Mouse (Mus musculus) adrenal gland, postnatal 4 days (tissue): ENCODE measurements around the gene Lrrc73. TPM values are rescaled to one million over a fixed set of nuclear protein-coding genes. Genes with fewer than 3 reads are reported as not detected.
A peak's percentile ranks its signal among the peaks of the same experiment; 100 is the strongest.

Experiments used
- DNase-seq, 2 experiments: peaks; one replicate each; pipeline ENCODE4 v3.0.0; 2021 to 2022; ENCODE audit warnings: low spot score in 2 of 2, mixed read lengths in 2 of 2
- total RNA-seq, 2 experiments: library from RNA; stranded (reverse); gene quantifications; 2 replicates each; pipeline ENCODE4 v1.2.3; 2021

Gene Lrrc73
- total RNA-seq, 2 experiments from 2014 or later, result 6.3 to 7.3 TPM

DNA sequence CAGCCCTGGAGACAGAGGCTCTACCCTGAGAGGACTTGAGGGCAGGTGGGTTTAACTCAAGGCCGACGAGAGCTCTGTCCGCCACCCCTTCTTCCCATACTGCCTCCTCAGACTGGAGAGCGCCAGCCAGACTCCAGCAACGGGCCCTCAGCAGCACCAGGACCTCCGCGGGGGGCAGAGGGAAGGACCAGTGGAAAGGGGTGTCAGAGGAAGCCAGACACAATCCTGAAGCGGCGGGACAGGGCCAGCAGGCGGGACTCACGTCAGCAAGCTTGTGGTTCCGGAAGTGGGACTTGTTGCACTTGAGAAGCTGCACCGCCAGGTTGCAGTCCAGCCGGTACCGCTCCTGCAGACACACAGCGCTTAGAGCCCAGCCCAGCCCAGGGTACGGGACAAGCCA is 6.3 kb downstream of the Lrrc73 start:
- DNase-seq, result no peak

DNA sequence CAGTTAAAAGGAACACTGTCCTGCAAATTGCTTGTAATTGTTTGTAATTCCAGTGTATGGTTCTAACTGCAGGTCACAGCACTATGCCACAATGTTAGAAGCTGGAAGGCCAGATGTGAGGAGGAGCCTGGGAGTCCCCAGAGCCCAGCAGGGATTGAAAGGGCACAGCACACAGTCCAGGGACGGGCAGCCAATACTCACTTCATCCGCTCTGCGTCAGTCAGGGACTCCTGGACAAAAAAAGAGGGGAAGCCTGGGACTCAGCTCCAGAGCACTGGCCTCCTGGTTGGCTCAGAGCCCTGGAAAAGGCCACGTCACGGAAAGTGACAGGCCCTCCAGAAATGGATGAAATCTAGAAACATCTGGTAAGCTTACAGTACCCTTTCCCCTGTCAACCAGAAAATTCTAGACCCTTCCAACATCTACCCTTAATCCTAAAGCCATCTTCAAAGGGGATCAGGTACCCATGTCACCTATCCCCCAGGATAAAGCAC is 8.9 kb downstream of the Lrrc73 start:
- DNase-seq, result no peak

DNA sequence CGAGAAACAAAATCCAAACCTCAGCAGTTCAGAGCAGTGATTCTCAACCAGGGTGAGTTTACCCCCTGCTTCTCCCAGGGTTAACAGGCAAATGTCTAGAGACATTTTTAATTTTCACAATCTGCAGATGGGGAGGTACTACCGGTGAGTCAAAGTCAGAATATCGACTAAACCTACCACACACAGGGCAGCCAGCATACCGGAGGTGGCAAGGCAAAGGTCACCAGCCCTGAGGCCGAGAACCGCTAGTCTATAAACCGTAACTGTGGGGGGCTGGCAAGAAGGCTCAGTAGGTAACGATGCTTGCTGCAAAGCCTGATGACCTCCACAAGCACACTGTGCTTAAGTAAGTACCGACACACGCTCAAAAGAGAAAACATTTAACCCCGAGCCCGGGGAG is 12.2 kb downstream of the Lrrc73 start:
- no peak for DNase-seq

DNA sequence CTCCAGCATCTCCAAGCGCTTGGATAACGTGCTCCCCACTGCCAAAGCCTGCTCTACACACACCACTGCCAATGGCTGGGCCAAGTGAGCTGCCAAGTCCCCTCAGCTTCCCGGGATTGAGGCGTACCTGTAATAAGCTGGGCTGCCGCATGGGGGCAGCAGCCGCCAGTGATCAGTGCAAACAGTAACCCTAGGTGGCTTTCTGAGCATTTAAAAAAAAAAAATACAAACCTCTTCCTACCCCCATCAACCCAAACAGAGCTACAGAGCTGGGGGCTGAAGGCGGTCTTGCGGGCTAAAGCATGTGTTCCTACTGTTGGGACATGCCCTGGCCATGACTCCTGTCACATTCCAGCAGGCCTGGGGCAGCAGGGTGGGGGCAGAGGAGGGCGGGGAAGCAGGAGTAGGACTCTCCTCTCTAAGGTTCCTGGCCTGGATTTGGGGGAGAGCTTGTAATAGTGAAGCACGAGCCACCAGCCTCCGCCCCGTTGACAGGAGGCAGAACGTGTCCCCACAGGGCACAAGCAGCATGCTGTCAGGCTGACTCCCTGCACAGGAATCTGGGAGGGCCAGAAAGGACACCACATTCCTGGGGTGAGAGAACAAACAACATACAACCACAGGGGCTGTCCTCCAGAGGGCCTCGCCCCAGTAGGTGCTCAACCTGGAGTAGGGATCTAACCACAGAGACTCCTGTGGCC is 12.7 kb downstream of the Lrrc73 start:
- DNase-seq, result peak; percentile 65 to 70

DNA sequence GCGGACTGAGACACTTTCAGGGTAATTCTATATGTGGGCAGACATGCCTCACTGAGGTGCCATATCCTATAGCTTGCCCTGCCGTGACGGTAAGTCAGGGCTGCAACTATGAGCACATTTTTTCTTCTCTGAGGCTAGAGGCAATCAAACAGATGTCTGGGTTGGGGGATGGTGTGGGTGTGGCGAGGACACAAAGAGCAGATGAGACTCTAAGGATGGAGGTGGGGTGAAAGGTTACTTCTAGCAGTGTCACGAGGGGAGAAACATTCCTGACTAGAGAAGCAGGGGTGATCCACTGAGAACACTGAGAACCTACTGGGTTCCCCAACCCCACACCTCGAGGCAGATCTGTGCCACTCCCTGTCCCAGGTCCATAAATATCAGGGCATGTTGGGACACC is 13.7 kb downstream of the Lrrc73 start:
- DNase-seq, result no peak

DNA sequence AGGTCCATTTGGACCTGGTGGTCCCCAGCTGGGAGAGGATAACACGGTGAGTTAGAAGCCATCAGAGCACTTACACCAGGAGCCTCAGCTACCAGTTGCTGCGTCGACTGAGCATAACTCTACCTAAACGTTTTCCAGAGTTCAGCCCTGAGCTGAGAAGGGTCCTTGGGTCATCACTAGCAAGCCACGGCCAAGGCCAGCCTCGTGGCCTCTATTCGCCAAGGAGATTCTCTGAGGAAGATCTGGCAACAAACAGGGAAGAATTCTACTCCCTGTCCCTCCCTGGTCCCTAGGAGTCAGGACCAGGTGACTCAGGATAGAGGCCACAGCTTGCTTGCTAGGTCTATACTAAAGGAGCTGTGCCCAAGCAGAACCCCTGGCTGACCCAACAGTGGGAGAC is 14.2 kb downstream of the Lrrc73 start:
- no peak for DNase-seq

DNA sequence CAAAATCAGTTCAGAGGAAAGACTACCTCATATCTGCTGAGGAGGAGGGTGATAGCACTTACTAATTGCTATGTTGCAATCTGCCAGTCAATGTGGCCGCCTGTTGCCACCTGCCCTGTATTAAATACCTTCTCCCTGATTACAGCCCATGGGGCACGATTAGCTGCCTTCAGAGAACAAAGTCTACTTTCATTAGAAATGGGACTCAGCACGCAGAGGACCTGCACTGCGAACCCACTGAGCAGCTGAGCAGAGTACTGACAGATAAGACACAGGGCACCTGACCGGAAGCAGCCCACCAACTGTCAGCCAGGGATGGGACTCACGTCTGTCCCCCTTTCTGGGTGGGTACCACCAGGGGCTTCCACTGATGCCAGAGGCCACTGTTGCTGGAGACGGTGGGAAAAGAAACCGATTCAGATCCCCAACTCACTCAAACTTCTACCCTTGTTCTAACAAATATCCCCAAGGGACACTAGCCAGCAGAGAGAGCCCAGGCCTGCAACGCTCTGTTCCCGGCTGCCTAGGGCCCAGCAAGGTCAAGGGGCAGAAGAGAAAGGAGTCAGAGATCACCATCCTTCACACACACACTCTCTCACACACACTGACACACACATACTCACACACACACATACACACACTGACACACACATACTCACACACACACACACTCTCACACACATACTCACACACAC is 14.8 kb downstream of the Lrrc73 start:
- DNase-seq, result no peak

DNA sequence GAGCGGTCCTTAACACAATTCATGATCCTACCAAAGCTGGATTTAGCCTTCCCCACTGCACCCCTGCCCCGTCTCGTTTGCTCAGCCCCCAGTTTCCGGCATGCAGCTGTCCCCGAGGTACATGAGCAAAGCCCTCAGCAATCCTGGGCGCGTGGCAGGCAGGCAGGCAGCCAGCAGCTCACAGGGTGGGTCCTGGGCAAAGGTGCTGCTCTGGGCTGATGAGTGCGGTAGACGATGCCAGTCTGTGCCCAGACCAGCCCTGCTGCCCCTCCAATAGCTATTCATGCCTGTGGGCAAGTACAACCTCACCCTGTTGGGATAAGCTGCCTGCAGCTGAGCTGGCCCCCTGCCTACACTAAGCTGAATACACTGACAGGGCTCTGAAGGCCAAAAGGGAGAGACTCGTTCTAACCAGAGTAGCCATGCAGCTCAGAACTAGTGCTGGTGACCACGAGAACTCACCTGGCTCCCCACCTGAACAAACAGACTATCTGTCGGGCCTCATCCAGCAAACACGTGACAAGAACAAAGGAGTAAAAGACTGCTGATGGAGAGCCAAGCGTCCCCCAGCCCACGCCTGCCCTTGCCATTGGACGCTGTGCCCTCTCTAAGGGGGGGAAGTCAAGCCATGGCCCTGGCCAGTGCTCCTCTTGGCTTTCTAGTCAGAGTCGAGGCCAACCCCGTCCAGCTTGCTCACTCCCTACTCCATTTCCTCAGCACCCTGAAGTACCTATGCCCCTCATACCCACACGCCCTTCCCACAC is 16.6 kb downstream of the Lrrc73 start:
- no peak for DNase-seq

DNA sequence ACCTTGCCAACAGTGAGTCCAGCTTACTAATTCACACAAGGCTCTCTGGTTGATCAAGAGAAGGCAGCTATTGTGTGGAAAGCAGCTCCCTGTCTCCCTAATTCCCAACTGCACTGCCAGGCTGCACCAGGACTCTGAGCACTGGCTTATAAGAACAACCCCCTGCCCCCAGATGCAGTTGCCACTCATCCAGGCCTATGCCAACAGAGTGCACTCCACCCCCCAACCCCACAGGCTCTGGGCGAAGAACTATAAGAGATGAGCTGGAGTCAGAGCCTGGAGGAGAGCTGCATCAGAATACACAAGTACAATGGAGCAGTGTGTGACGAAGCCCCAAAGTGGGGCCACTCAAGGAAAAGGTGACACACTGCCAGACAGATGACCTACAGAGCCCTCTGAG is 18.7 kb downstream of the Lrrc73 start:
- no peak for DNase-seq

DNA sequence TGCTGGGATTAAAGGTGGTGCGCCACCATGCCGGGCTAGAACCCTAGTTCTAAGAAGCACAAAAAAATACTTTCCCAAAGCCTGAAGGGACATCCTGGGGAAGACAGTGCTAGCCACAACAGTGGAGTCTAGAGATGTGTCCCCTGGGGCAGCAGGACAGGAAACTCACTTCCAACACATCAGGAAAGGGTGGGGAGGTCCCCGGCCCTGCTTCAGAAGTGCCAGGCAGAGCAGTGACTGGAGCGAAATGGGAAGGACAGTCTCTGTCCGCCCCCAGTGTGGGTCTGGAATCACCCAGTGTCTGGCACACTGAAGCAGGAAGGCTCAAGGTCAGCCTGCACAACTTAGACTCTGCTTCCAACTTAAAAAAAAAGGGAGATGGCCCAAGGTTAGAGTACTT is 19.3 kb downstream of the Lrrc73 start:
- no peak for DNase-seq

DNA sequence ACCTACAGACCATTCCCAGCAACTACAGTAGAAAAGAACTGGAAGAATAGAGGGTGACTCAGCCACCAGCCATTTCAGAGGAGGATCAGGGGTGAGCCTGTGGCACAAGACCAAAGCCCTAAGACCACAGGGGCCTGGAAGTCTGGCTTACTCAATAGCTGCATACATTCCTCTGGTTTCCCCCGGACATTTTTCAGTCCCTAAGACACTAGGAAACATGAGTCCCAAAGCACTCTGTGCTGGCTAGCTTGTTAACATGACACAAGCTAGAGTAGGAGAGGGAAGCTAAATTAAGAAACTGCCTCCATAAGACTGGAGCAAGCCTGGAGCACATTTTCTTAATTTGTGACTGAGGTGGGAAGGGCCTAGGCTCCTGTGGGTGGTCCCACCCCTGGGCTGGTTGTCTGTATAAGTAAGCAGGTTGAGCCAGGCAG is 20.5 kb downstream of the Lrrc73 start:
- no peak for DNase-seq

DNA sequence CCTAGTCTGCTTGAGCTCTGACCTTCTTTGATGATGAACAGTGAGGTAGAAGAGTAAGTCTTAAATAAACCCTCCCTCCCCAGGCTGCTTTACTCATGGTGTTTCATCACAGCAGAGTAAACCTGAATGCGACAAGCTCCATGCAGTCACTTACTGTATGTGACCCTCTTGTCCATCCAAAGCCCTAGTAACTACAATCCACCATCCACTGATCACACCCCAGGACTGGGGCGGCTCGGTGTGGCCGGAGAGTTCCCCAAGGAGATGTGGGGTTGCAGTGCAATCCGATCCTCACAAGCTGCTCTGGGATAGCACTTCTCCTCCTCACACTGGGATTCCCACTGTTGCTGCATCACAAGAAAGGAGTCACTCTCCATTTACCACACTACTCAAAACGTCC is 21.1 kb downstream of the Lrrc73 start:
- DNase-seq, result no peak

DNA sequence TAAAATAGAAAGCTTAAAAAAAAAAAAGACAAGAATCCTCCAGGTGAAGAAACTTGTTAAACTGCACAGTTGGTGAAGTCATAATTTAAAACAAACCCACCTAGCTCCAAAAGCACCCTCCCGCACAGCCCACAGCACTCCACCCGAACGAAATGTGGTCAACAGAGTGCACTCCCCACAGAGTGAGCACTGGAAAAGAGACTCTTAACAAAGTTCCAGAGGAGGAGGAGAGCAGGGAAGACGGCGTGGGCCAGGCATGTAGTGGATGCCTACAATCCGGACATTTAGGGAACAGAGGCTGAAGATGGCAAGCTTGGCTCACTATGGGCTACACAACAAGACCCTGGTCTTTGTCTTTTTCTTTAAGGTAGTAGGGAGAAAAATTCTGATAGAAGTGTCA is 21.7 kb downstream of the Lrrc73 start:
- DNase-seq, result no peak

DNA sequence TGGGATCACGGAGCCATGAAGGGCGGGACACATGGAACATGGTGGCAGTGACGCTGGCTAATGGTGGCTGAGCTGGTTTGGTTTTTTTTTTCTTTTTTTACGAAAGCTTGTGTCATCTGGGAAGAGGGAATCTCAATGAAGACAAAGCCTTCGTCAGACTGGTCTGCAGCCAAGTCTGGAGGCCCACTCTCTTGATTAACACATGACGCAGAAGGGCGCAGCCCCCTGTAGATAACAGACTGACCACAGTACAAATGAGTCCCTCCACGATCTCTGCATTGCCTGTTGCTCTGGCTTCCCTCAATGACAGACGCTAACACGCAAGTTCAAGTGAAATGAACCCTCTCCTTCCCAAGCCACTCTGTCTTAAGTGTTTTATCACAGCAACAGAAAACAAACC is 22.2 kb downstream of the Lrrc73 start:
- no peak for DNase-seq

DNA sequence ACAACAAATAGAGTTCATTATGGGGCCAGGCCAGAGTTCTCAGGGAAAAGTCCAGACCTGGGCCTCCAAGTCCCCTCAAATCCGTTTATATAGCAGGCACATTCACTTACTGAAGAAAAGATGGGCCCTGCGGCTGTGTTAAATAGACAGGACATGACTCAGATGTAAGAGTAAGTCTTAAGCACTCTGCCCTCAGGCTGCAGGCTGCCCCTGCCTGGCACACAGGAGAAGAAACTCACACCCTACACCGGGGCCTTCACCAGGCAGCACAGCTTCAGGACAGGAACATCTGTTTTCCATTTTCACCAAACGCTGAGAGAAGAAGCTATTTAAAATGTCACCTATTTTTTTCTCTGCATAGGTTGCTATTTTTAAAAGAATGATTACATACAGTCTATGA is 24.3 kb downstream of the Lrrc73 start:
- DNase-seq, result no peak

DNA sequence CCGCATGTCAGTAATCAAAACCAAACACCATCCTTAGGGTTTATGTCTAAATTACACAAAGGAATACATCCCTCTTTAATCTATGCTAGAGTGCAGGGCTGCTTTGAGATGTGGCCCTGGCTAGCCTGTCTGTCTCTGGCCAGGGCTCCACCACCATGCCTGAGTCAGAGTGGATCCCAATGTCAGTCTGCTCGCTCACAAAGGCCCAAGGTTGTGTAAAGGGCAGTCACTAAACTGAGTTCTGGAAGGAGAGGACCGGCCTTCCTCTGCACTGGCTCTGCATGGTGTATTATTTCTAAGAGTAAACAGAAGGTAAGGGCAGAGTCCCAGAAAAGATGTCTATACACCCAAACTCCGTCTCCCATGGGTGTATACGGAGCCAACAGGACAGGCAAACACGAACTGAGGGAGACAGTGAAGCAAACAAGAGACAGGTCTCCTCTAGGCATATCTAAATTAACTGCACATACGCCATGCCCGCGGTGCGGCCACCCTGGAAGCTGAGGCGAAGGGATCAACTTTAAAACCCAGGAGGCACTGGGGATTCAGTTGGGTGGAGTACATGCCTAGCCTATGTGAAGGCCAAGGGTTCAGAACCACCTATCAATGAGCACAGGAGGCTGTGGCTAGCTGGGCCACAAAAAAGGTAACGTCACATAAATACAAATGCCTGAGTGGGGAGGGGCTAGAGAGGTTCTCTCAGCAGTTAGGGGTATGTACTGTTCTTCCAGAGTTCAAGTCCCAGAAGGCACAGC is 24.9 kb downstream of the Lrrc73 start:
- DNase-seq, result no peak

DNA sequence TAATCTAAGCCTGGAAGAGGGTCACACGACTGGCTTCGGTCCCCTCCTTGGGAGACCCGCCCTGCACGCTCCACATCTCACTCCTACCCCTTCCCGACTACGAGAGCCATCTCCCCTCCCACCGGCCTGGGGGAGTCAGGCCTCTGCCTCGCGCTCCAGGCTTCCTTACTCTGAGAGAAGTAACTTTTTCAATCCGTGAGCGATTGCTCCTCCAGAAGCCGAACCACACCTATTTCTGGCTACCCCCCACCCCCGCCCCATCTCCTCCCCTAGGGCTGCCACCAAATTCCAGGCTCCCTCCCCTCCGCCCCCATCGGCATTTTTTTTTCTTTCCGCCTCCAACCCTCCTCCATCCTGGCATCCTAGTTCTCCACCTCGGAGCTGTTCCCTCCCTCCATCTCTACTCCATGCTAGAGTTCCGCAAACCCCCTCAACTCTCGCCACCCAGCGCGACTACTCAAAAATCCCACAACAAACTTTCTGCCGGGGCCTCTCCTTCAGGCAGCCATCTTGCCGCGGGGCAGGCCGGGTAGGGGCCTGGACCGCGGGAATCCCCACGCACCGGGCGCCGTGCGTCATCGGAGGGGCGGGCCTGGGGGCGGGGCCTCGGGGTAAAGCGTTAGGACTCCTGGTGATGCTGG is 29.3 kb downstream of the Lrrc73 start, which contains the start of gene Tjap1:
Gene Tjap1, minus strand, starts transcription at position 544 of the 641 bp plus-strand sequence.
- peak; percentile 82 to 85 for DNase-seq

DNA sequence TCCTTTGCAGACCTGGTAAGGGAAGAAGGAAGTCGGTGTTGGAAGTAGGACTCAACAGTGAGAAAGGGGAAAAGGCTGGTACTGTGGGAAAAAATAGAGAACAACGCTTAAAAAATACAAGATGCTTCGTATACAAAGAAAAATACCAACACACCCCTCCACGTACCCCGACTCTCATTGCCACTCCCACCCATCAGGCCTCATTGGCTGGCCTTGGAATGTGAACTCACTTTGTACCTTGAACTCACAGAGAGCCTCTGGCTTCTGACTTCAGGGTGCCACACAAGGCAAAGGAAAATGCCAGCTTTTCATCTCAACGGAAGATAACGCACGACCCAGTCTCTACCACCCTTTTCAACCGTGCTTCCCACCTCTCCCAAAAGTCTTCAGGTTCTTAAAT is 29.8 kb downstream of the Lrrc73 start:
- DNase-seq, result no peak

DNA sequence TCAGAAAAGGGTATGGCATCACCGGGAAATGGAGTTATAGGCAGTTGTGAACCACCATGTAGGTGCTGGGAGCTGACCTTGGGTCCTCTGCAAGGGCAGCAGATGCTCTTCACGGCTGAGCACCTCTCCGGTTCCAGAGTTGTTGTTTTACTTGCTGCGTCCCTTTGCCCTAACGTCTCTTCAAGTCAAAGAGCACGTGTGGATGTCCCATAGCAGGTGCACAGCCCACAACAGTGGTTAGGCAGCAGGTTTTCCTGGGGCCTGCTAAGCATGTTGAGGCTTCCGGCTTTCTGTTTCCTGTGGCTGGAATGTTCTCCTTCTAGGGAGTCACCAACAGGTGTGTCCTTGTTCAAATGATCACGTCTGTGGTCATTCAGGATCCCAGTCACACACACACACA is 30.6 kb downstream of the Lrrc73 start:
- no peak for DNase-seq

DNA sequence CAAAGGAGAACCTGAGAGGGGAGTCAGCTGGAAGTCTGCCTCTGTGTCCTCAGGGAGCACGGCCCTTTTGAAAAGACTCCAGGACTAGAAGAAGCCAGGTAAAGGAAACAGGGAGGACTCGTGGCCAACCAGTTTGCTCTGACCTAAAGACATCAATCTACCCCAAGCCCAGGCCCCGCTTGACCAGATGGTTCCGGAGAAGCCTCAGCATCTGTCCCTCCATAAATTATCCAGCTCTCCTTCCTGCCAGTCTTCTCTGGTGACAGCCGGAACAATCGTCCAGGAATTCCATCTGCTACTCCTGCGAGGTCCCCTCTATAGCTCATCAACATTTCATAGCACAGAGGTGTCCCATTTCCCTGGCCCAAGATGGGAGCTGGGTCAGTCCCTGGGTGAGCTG is 31.3 kb downstream of the Lrrc73 start:
- no peak for DNase-seq

DNA sequence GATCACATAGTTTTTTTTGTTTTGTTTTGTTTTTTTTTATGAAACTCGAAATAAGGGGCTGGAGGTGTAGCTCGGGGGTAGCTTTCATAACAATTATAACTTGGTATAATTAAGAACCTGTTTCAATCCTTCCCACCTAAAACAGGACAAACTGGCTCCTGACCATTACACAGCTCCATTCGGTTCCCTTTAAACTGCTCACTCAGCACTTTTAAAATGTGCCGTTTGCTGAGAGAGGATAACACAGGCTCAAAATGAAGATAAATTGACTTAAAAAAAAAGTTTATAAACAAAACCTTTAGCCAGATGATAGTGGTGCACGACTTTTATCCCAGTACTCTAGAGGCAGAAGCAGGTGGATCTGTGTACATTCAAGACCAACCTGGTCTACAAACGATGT is 32.1 kb downstream of the Lrrc73 start:
- DNase-seq, result no peak
